Mouse (Mus musculus): Measurements from ENCODE around the gene Sema4a.

GRCm38 (mm10) chr3:88403522-88404230 is 57.3 kb downstream of the Sema4a start:
- TF ChIP-seq CTCF (IDR thresholded peaks at IDR 0.05; ENCODE audit: extremely low read depth, insufficient read depth, low read length) (no peak), POLR2A (IDR thresholded peaks at IDR 0.05; ENCODE audit: extremely low read depth, insufficient read depth, low read length) (no peak)
